Mouse (Mus musculus) thymus, postnatal 0 days (tissue): ENCODE measurements around the gene Gm21985. TPM values are rescaled to one million over a fixed set of nuclear protein-coding genes. Genes with fewer than 3 reads are reported as not detected.

Experiments
- DNase-seq: peaks from one replicate; pipeline ENCODE4 v3.0.0-alpha.2; 2015; ENCODE audit warnings: low spot score
- polyA plus RNA-seq: library from polyadenylated mRNA; unstranded; fragments of >200 nt; fragmentation: Nextera tagmentation; extraction: Ambion mirVana; gene quantifications from 2 replicates; pipeline ENCODE4 v1.2.1, GENCODE M21; 2015

The Gm21985 gene
- not detected in 2 replicates for polyA plus RNA-seq

GRCm38 (mm10) chr2:112266242-112266592 is at the start of gene Gm21985:
Gene Gm21985, plus strand, starts transcription at chr2:112266314.
- DNase-seq: peak; percentile 51

GRCm38 (mm10) chr2:112217614-112218013 is 48.5 kb upstream of the Gm21985 start:
- no peak for DNase-seq

GRCm38 (mm10) chr2:112220880-112221279 is 45.2 kb upstream of the Gm21985 start:
- no peak for DNase-seq

GRCm38 (mm10) chr2:112222607-112223006 is 43.5 kb upstream of the Gm21985 start:
- peak; percentile 9 for DNase-seq

GRCm38 (mm10) chr2:112224356-112224755 is 41.8 kb upstream of the Gm21985 start:
- no peak for DNase-seq

- DNase-seq: no peak
Measured at GRCm38 (mm10) chr2:112232623-112233022, 33.5 kb upstream of the Gm21985 start.

- no peak for DNase-seq
Measured at GRCm38 (mm10) chr2:112236620-112237019, 29.5 kb upstream of the Gm21985 start.

- no peak for DNase-seq
Measured at GRCm38 (mm10) chr2:112238006-112238405, 28.1 kb upstream of the Gm21985 start.

GRCm38 (mm10) chr2:112239212-112239934 is 26.7 kb upstream of the Gm21985 start, which contains the start of gene Lpcat4:
Gene Lpcat4, plus strand, starts transcription at chr2:112239468.
- DNase-seq: peak; percentile 80

- peak; percentile 51 for DNase-seq
Measured at GRCm38 (mm10) chr2:112239935-112240721, 26.0 kb upstream of the Gm21985 start.

GRCm38 (mm10) chr2:112241787-112242186 is 24.3 kb upstream of the Gm21985 start:
- no peak for DNase-seq

GRCm38 (mm10) chr2:112245307-112245706 is 20.8 kb upstream of the Gm21985 start:
- DNase-seq: no peak

- no peak for DNase-seq
Measured at GRCm38 (mm10) chr2:112246193-112246592, 19.9 kb upstream of the Gm21985 start.

GRCm38 (mm10) chr2:112247323-112247722 is 18.8 kb upstream of the Gm21985 start:
- no peak for DNase-seq

- DNase-seq: no peak
Measured at GRCm38 (mm10) chr2:112249780-112250453, 16.2 kb upstream of the Gm21985 start.

- no peak for DNase-seq
Measured at GRCm38 (mm10) chr2:112254675-112255515, 11.2 kb upstream of the Gm21985 start.

GRCm38 (mm10) chr2:112259241-112259962 is 6.7 kb upstream of the Gm21985 start, which contains the start of gene Nutm1:
Gene Nutm1, minus strand, starts transcription at chr2:112259291.
- DNase-seq: no peak

- peak; percentile 87 for DNase-seq
Measured at GRCm38 (mm10) chr2:112261748-112262653, 4.1 kb upstream of the Gm21985 start, which contains the start of gene Nop10. Gene Nop10, plus strand, starts transcription at chr2:112261926.

GRCm38 (mm10) chr2:112262779-112263295 is 3.3 kb upstream of the Gm21985 start:
- peak; percentile 48 for DNase-seq
